Mouse (Mus musculus) liver, embryonic 14.5 days (tissue): ENCODE data around the gene Coq5.

Experiments used
- CTCF ChIP-seq: IDR thresholded peaks from 2 replicates; pipeline ENCODE4 v1.5.1; 2016; ENCODE audit warnings: antibody characterized with exemption, low read depth, control low read depth
- EP300 ChIP-seq: IDR thresholded peaks from 2 replicates; pipeline ENCODE4 v1.6.1; 2016; ENCODE audit warnings: antibody characterized with exemption, low read depth

GRCm38 (mm10) chr5:115261880-115262279, 17.6 kb upstream of the Coq5 start:
- TF ChIP-seq CTCF (no peak), EP300 (no peak)
